Mouse (Mus musculus): Measurements from ENCODE around the gene 1700020A23Rik. TPM values are rescaled to one million over a fixed set of nuclear protein-coding genes. Genes with fewer than 3 reads are reported as not detected.

The 1700020A23Rik gene
- polyA plus RNA-seq, 1 experiment from 2014 or later: not detected

Other genes with a start within 250 kb of the 1700020A23Rik start
- 632 and 645 TPM in 2 replicates for gene Snrpb, start 225.9 kb upstream of the 1700020A23Rik start, polyA plus RNA-seq (2015; fragmentation: Nextera tagmentation; extraction: Ambion mirVana)
- gene Tmc2, start 210.1 kb upstream of the 1700020A23Rik start, polyA plus RNA-seq (2015; fragmentation: Nextera tagmentation; extraction: Ambion mirVana): not detected in 2 replicates
- 300 and 311 TPM in 2 replicates for gene Nop56, start 130.8 kb upstream of the 1700020A23Rik start, polyA plus RNA-seq (2015; fragmentation: Nextera tagmentation; extraction: Ambion mirVana)
- gene Idh3b, start 120.7 kb upstream of the 1700020A23Rik start, polyA plus RNA-seq (2015; fragmentation: Nextera tagmentation; extraction: Ambion mirVana): 155 and 158 TPM in 2 replicates
- gene Ebf4, start 110.1 kb upstream of the 1700020A23Rik start, polyA plus RNA-seq (2015; fragmentation: Nextera tagmentation; extraction: Ambion mirVana): 2.8 and 2.9 TPM in 2 replicates
- gene Cpxm1, start 7.7 kb upstream of the 1700020A23Rik start, polyA plus RNA-seq (2015; fragmentation: Nextera tagmentation; extraction: Ambion mirVana): 137 and 145 TPM in 2 replicates
- 0.08 and 0.11 TPM in 2 replicates for gene Gm28372, start within 50 bp of the 1700020A23Rik start, polyA plus RNA-seq (2015; fragmentation: Nextera tagmentation; extraction: Ambion mirVana)
- gene Tmem239, start 1.2 kb downstream of the 1700020A23Rik start, polyA plus RNA-seq (2015; fragmentation: Nextera tagmentation; extraction: Ambion mirVana): not detected in 2 replicates
- gene Vps16, start 19.1 kb downstream of the 1700020A23Rik start, polyA plus RNA-seq (2015; fragmentation: Nextera tagmentation; extraction: Ambion mirVana): 113 and 122 TPM in 2 replicates
- 16.1 and 16.4 TPM in 2 replicates for gene Pced1a, start 19.4 kb downstream of the 1700020A23Rik start, polyA plus RNA-seq (2015; fragmentation: Nextera tagmentation; extraction: Ambion mirVana)
- gene Ptpra, start 45.0 kb downstream of the 1700020A23Rik start, polyA plus RNA-seq (2015; fragmentation: Nextera tagmentation; extraction: Ambion mirVana): 104 and 105 TPM in 2 replicates
- 80.3 and 85.4 TPM in 2 replicates for gene Mrps26, start 158.5 kb downstream of the 1700020A23Rik start, polyA plus RNA-seq (2015; fragmentation: Nextera tagmentation; extraction: Ambion mirVana)
- not detected in 2 replicates for gene Oxt, start 170.9 kb downstream of the 1700020A23Rik start, polyA plus RNA-seq (2015; fragmentation: Nextera tagmentation; extraction: Ambion mirVana)
- not detected in 2 replicates for gene Avp, start 177.3 kb downstream of the 1700020A23Rik start, polyA plus RNA-seq (2015; fragmentation: Nextera tagmentation; extraction: Ambion mirVana)
- gene Fastkd5, start 224.8 kb downstream of the 1700020A23Rik start, polyA plus RNA-seq (2015; fragmentation: Nextera tagmentation; extraction: Ambion mirVana): 14.5 and 16.0 TPM in 2 replicates
- gene Ubox5, start 224.8 kb downstream of the 1700020A23Rik start, polyA plus RNA-seq (2015; fragmentation: Nextera tagmentation; extraction: Ambion mirVana): 15.0 and 16.2 TPM in 2 replicates
- 3.9 and 4.7 TPM in 2 replicates for gene Lzts3, start 237.5 kb downstream of the 1700020A23Rik start, polyA plus RNA-seq (2015; fragmentation: Nextera tagmentation; extraction: Ambion mirVana)

Measured in limb, embryonic 13.5 days (tissue).